Comparison of ENCODE assay signal across 10 mouse cellular contexts in the genomic region with DNA sequence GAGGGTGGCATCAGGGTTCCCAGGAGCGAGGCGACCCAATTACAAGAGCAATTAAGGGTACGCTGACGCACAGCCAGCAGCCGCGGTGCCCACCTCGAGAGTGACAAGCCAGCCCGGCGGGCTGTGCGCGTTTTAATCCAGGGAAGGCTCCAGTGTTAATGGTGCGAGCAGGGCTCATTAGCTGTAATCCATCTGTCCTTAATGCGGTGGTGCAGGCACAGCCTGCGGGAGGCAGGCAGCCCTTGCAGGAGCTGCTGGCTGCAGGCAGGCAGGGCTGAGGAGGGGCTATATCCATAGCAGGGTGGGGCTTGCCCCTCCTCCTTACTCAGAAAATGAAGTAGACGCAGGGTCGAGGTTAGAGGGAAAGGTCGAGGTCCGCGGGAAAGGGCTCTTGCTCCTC.
DNase-seq lines count a peak whose midpoint lies in the region; ATAC-seq and TF ChIP-seq lines count a peak whose summit lies in the region.
"Had no signal": no experiment of that assay in that cellular context is flagged by ENCODE, and none has a peak within 500 bp of the region (broad histone marks: within the 10 kb centered on the region; RNA-seq: fewer than 3 reads in every experiment).

No protein-coding gene starts in this region.

- no peak for ATAC-seq in heart, embryonic 13.5 days (ENCODE audit: extremely low read depth, insufficient number of reproducible peaks, low FRiP score, low TSS enrichment)
- ATAC-seq in hindbrain, embryonic 16.5 days = peak; percentile 64
- ATAC-seq in midbrain, postnatal 0 days (ENCODE audit: low FRiP score) = peak; percentile 21
- ATAC-seq in erythroid progenitor cell, adult 5-6 weeks (replicated peaks; ENCODE audit: low FRiP score, poor library complexity, severe bottlenecking) = no peak
- ATAC-seq: CD4-positive, CD25-positive, alpha-beta regulatory T cell, adult 4 months had no signal

- H3K9me3 ChIP-seq in heart, embryonic 13.5 days = no peaks in the 10 kb centered on the region
- H3K9me3 ChIP-seq in hindbrain, embryonic 16.5 days (ENCODE audit: control insufficient read depth, low read length) = no peaks in the 10 kb centered on the region
- H3K9me3 ChIP-seq in midbrain, postnatal 0 days (ENCODE audit: low read length) = no peaks in the 10 kb centered on the region

- TF ChIP-seq POLR2A in heart, adult 2 months (IDR thresholded peaks at IDR 0.05; ENCODE audit: insufficient read depth, low read depth, low read length) = no peak
- no peak for TF ChIP-seq POLR2A in cortical plate, adult 2 months (IDR thresholded peaks at IDR 0.05; ENCODE audit: extremely low read depth, insufficient read depth, low read length)

- H3K27me3 ChIP-seq in heart, embryonic 13.5 days (replicated peaks) = peaks cover 30% of the 10 kb centered on the region
- H3K27me3 ChIP-seq in heart, adult 2 months (ENCODE audit: control insufficient read depth, insufficient read depth, low read length) = no peaks in the 10 kb centered on the region
- 0 out of 2 replicates have a peak, but pooled peaks cover 2% of the 10 kb centered on the region for H3K27me3 ChIP-seq in hindbrain, embryonic 16.5 days (replicated peaks; ENCODE audit: control insufficient read depth, insufficient read depth, low read length)
- no peaks in the 10 kb centered on the region for H3K27me3 ChIP-seq in midbrain, postnatal 0 days (ENCODE audit: insufficient read depth, low read length)

- TF ChIP-seq CTCF in heart, adult 2 months (IDR thresholded peaks at IDR 0.05) = no peak
- TF ChIP-seq CTCF in cortical plate, adult 2 months (IDR thresholded peaks at IDR 0.05; ENCODE audit: extremely low read depth, insufficient read depth, low read length) = no peak
- TF ChIP-seq CTCF in midbrain, postnatal 0 days (IDR thresholded peaks at IDR 0.05) = 0 out of 2 replicates have a peak, but pooled peaks have one; percentile 17

- no peaks in the 10 kb centered on the region; the same call in 1 of the 2 replicates for H3K79me2 ChIP-seq in heart, adult 2 months (replicated peaks; ENCODE audit: control insufficient read depth, insufficient read depth, low read length)

- 0 out of 2 replicates have a peak overlapping the region, but pooled peaks have one; percentile 54 for H3K9ac ChIP-seq in heart, embryonic 13.5 days
- no peak overlapping the region for H3K9ac ChIP-seq in heart, adult 2 months (ENCODE audit: low read depth, low read length)
- H3K9ac ChIP-seq in hindbrain, embryonic 16.5 days (ENCODE audit: low read depth, low read length) = peak overlapping the region; percentile 50; the same call in 1 of the 2 replicates
- H3K9ac ChIP-seq in midbrain, postnatal 0 days (replicated peaks; ENCODE audit: low read length, poor library complexity, severe bottlenecking) = peak overlapping the region; percentile 46

- no peak overlapping the region for H3K4me3 ChIP-seq in heart, embryonic 13.5 days
- H3K4me3 ChIP-seq in heart, adult 2 months = no peak overlapping the region
- H3K4me3 ChIP-seq in cortical plate, adult 2 months (ENCODE audit: insufficient read depth, low read length) = no peak overlapping the region
- H3K4me3 ChIP-seq in hindbrain, embryonic 16.5 days (ENCODE audit: low read length) = no peak overlapping the region
- H3K4me3 ChIP-seq in midbrain, postnatal 0 days (ENCODE audit: low read depth, low read length) = no peak overlapping the region
- H3K4me3 ChIP-seq: myocyte had no signal

- intact Hi-C loops in heart, adult 2 months (cut with DNase I) = no loop called here

- no peak for TF ChIP-seq EP300 in heart, adult 2 months (IDR thresholded peaks at IDR 0.05; ENCODE audit: insufficient read depth, low read depth, low read length)

- no peak for DNase-seq in heart, adult 2 months
- peak; percentile 76 for DNase-seq in midbrain, postnatal 0 days (ENCODE audit: low spot score)
- DNase-seq in cerebellum, postnatal 4 days (ENCODE audit: low spot score in 2 of 2) = no peak
- DNase-seq in lung, postnatal 36 days = no peak

- H3K4me1 ChIP-seq in heart, embryonic 13.5 days = peaks cover 50% of the 10 kb centered on the region
- peaks cover 10% of the 10 kb centered on the region for H3K4me1 ChIP-seq in heart, adult 2 months (ENCODE audit: control insufficient read depth, insufficient read depth, low read length)
- peaks cover 20% of the 10 kb centered on the region for H3K4me1 ChIP-seq in cortical plate, adult 2 months (ENCODE audit: control insufficient read depth, insufficient read depth, low read length)
- peaks cover 54% of the 10 kb centered on the region for H3K4me1 ChIP-seq in hindbrain, embryonic 16.5 days (ENCODE audit: control insufficient read depth, insufficient read depth, low read depth, low read length)
- peaks cover 18% of the 10 kb centered on the region for H3K4me1 ChIP-seq in midbrain, postnatal 0 days (ENCODE audit: insufficient read depth, low read length)

- no peak overlapping the region for H3K27ac ChIP-seq in heart, embryonic 13.5 days (replicated peaks)
- H3K27ac ChIP-seq in heart, adult 2 months = no peak overlapping the region
- peak overlapping the region; percentile 63 for H3K27ac ChIP-seq in cortical plate, adult 2 months (ENCODE audit: insufficient read depth, low read length)
- H3K27ac ChIP-seq in hindbrain, embryonic 16.5 days (ENCODE audit: low read depth, low read length) = peak overlapping the region; percentile 59
- peak overlapping the region; percentile 43 for H3K27ac ChIP-seq in midbrain, postnatal 0 days (ENCODE audit: low read depth, low read length)

- 24% methylated on average over 19 of the region's 19 CpGs for WGBS in heart, embryonic 13.5 days
- WGBS in heart, adult 2 months = 72% methylated on average over 19 of the region's 19 CpGs
- WGBS in hindbrain, embryonic 16.5 days = 11% methylated on average over 19 of the region's 19 CpGs
- 11% methylated on average over 19 of the region's 19 CpGs for WGBS in midbrain, postnatal 0 days

- 0 out of 2 replicates have a peak overlapping the region, but pooled peaks have one; percentile 7 for H3K4me2 ChIP-seq in heart, embryonic 13.5 days
- peak overlapping the region; percentile 28; the same call in 1 of the 2 replicates for H3K4me2 ChIP-seq in hindbrain, embryonic 16.5 days (ENCODE audit: low read length)
- no peak overlapping the region for H3K4me2 ChIP-seq in midbrain, postnatal 0 days (ENCODE audit: low read depth, low read length, poor library complexity, severe bottlenecking)

- no peaks in the 10 kb centered on the region for H3K36me3 ChIP-seq in heart, embryonic 13.5 days
- no peaks in the 10 kb centered on the region for H3K36me3 ChIP-seq in heart, adult 2 months (ENCODE audit: control insufficient read depth, insufficient read depth, low read length)
- H3K36me3 ChIP-seq in hindbrain, embryonic 16.5 days (ENCODE audit: control insufficient read depth, insufficient read depth, low read length) = no peaks in the 10 kb centered on the region
- H3K36me3 ChIP-seq in midbrain, postnatal 0 days (ENCODE audit: insufficient read depth, low read length) = no peaks in the 10 kb centered on the region

Comparison
In these comparisons a context has a peak if more than half of its experiments do, and no peak if none do; other contexts are left out.
1. ATAC-seq: peak in hindbrain, embryonic 16.5 days (single experiment) and midbrain, postnatal 0 days (single experiment); none in heart, embryonic 13.5 days (single experiment) and erythroid progenitor cell, adult 5-6 weeks (single experiment).
2. H3K27ac ChIP-seq: peak in cortical plate, adult 2 months (single experiment), hindbrain, embryonic 16.5 days (single experiment) and midbrain, postnatal 0 days (single experiment); none in heart, embryonic 13.5 days (single experiment) and heart, adult 2 months (single experiment).